Mouse (Mus musculus): ENCODE measurements around the gene Cfap46. TPM values are rescaled to one million over a fixed set of nuclear protein-coding genes. Genes with fewer than 3 reads are reported as not detected.

The Cfap46 gene
- polyA plus RNA-seq, 1 experiment from 2014 or later: not detected

DNA sequence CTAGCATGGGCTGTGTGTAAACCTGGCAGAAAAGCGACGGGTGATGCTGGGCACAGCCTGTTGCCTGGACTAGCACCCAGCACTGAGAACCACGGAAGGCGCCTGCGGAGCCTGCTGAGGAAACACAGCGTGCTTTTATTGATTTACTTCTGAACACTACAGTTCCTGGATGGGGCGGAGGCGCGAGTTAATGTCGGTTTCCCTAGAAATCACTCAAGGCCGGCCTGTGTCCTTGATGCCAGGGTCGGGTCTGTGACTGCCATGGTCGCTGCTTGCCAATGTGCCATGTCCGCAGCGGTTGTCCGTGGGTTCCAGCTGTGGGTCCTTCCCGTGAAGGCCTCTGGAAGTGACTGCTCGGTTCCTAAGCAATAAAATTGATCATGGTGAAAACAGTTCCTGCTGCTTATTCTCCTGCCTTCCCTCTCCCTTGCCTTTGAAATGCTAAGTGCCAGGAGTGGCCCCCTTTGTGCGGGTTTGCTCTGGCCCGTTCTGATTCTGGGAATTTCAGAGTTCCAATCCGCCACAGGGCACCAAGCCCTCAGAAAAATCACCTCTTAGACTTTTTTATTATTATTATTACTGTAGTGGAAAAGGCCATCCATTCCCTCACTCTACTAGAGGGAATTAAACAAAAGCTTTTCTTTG lies 104.2 kb downstream of the Cfap46 start:
- Histone ChIP-seq H3K36me3 (ENCODE audit: control insufficient read depth, insufficient read depth, low read length) (peaks cover 55% of the 10 kb centered on the region), H3K4me3 (ENCODE audit: control insufficient read depth in 1 of 2, insufficient read depth in 1 of 2, low read depth in 1 of 2, low read length in 2 of 2) (no peak overlapping the region), H3K4me2 (ENCODE audit: low read length) (no peak overlapping the region), H3K9me3 (ENCODE audit: control insufficient read depth, low read length) (no peaks in the 10 kb centered on the region), H3K27ac (replicated peaks in 1 of 2; ENCODE audit: control insufficient read depth in 1 of 2, insufficient read depth in 1 of 2, low read depth in 2 of 2, low read length in 2 of 2) (no peak overlapping the region), H3K4me1 (ENCODE audit: control insufficient read depth in 2 of 2, insufficient read depth in 2 of 2, low read length in 2 of 2) (peaks cover 6 to 30% of the 10 kb centered on the region in 2 experiments; a peak in 3 of 4 replicates), H3K9ac (ENCODE audit: low read length) (no peak overlapping the region), H3K27me3 (ENCODE audit: control insufficient read depth, insufficient read depth, low read length) (peaks cover 70% of the 10 kb centered on the region)
- ATAC-seq (ENCODE audit: insufficient number of reproducible peaks, insufficient read depth, low FRiP score, low read depth): no peak
- 86% methylated on average over 21 of the region's 21 CpGs for WGBS

DNA sequence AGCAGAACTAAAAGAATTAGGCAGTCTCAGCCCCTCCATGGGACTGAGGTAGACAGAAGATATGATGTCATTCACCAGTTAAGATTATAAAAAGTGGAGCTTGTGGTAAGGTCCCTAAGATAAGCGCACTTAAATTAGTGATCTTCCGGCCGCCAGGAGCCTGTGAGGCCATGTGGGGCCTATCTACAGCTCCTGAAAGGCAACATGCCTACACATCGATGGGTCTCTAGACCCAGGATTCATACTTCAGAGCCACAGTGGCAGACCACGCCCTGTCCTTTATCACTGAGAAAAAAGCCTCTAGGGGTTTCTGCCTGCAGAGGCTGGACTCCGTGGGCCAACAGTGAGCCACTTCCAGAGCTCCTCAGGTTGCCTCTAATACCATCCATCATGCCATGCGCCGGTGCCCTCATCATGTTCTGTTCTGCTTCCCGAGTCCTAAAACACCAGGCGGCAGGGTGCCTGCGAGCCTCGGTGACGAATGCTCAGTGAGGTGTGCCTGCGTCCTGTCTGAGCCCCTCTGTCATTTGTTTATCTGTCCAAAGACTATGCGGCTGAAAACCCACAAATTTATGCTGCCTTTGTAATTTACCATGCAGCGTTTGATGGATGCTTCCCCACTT lies 107.4 kb downstream of the Cfap46 start:
- no peak overlapping the region for H3K27ac ChIP-seq (replicated peaks in 1 of 2; ENCODE audit: control insufficient read depth in 1 of 2, insufficient read depth in 1 of 2, low read depth in 2 of 2, low read length in 2 of 2)
- H3K9ac ChIP-seq (ENCODE audit: low read length): no peak overlapping the region
- H3K36me3 ChIP-seq (ENCODE audit: control insufficient read depth, insufficient read depth, low read length): peaks cover 82% of the 10 kb centered on the region
- H3K9me3 ChIP-seq (ENCODE audit: control insufficient read depth, low read length): no peaks in the 10 kb centered on the region
- no peak overlapping the region for H3K4me2 ChIP-seq (ENCODE audit: low read length)
- peaks cover 38% of the 10 kb centered on the region for H3K27me3 ChIP-seq (ENCODE audit: control insufficient read depth, insufficient read depth, low read length)
- peaks cover 0 to 6% of the 10 kb centered on the region in 2 experiments; a peak in 2 of 4 replicates for H3K4me1 ChIP-seq (ENCODE audit: control insufficient read depth in 2 of 2, insufficient read depth in 2 of 2, low read length in 2 of 2)
- ATAC-seq (ENCODE audit: insufficient number of reproducible peaks, insufficient read depth, low FRiP score, low read depth): no peak
- no peak overlapping the region for H3K4me3 ChIP-seq (ENCODE audit: control insufficient read depth in 1 of 2, insufficient read depth in 1 of 2, low read depth in 1 of 2, low read length in 2 of 2)
- WGBS: 76% methylated on average over 16 of the region's 16 CpGs

DNA sequence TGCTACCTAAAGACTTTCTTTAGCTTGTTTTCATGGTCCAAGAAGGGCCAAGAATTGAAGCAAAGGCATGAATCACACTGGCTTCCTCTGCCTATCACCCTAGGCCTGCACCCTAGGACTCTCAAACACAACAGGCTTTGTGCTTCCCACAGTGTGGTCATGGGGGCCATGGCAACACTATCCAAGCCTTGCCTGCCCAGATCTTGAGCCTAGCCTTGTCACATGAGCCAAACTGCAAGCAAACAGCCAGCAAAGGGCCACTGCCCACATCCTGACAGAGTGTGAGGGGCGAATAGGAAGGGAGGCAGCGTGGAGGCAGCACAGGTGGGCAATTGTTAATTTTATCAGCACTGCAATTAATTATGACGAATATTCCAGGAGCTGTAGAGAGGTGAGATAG lies 111.0 kb downstream of the Cfap46 start:
- Histone ChIP-seq H3K9me3 (ENCODE audit: control insufficient read depth, low read length) (no peaks in the 10 kb centered on the region), H3K27me3 (ENCODE audit: control insufficient read depth, insufficient read depth, low read length) (peaks cover 3% of the 10 kb centered on the region; the same call in 1 of the 2 replicates), H3K27ac (replicated peaks in 1 of 2; ENCODE audit: control insufficient read depth in 1 of 2, insufficient read depth in 1 of 2, low read depth in 2 of 2, low read length in 2 of 2) (no peak overlapping the region), H3K4me3 (ENCODE audit: control insufficient read depth in 1 of 2, insufficient read depth in 1 of 2, low read depth in 1 of 2, low read length in 2 of 2) (no peak overlapping the region), H3K4me1 (ENCODE audit: control insufficient read depth in 2 of 2, insufficient read depth in 2 of 2, low read length in 2 of 2) (no peaks in the 10 kb centered on the region; a peak in 1 of 4 replicates), H3K36me3 (ENCODE audit: control insufficient read depth, insufficient read depth, low read length) (peaks cover 87% of the 10 kb centered on the region), H3K9ac (ENCODE audit: low read length) (no peak overlapping the region), H3K4me2 (ENCODE audit: low read length) (no peak overlapping the region)
- ATAC-seq (ENCODE audit: insufficient number of reproducible peaks, insufficient read depth, low FRiP score, low read depth): no peak
- 73% methylated on average over 3 of the region's 3 CpGs for WGBS

DNA sequence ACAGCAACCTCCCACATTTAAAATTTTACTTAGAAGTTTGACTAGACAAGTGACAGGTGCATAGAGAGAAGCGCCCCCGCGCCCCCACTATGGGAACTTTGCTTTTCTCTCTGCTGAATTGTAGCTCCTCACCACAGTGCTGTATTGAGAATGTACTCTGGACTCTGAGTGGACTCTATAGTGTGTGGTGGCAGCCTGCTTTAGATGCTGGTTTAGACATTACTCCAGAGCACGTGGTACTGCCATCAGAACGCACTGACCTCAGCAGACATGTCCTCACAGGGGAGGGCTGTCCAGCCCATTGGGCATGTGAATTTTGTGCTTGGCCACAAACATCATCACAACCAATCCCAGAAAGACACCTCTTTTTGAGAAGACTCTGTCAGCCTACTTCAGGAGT lies 112.8 kb downstream of the Cfap46 start:
- WGBS: 95% methylated on average over 5 of the region's 5 CpGs
- no peak overlapping the region for H3K9ac ChIP-seq (ENCODE audit: low read length)
- H3K4me2 ChIP-seq (ENCODE audit: low read length): no peak overlapping the region
- H3K4me3 ChIP-seq (ENCODE audit: control insufficient read depth in 1 of 2, insufficient read depth in 1 of 2, low read depth in 1 of 2, low read length in 2 of 2): no peak overlapping the region
- H3K9me3 ChIP-seq (ENCODE audit: control insufficient read depth, low read length): no peaks in the 10 kb centered on the region
- H3K27me3 ChIP-seq (ENCODE audit: control insufficient read depth, insufficient read depth, low read length): no peaks in the 10 kb centered on the region
- no peaks in the 10 kb centered on the region; a peak in 1 of 4 replicates for H3K4me1 ChIP-seq (ENCODE audit: control insufficient read depth in 2 of 2, insufficient read depth in 2 of 2, low read length in 2 of 2)
- no peak for ATAC-seq (ENCODE audit: insufficient number of reproducible peaks, insufficient read depth, low FRiP score, low read depth)
- H3K27ac ChIP-seq (replicated peaks in 1 of 2; ENCODE audit: control insufficient read depth in 1 of 2, insufficient read depth in 1 of 2, low read depth in 2 of 2, low read length in 2 of 2): no peak overlapping the region
- peaks cover 88% of the 10 kb centered on the region for H3K36me3 ChIP-seq (ENCODE audit: control insufficient read depth, insufficient read depth, low read length)

DNA sequence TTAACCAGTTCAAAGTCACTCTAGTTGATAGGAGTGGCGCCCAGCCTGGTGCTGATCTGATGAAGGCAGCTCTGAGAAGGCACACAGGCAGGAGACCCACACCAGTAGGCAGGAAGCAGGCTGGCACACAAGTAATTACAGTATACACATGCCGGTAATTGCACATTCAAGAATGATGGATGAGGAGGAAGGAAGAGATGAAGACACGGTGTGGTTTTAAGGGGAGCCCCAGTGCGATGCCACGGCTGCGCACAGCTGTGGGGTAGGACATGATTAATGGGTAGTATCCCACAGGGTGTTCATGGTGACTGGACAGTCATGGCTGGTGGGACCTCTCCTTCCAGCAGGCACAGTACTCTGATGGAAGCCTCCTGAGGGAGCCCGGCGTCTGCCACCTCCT lies 117.1 kb downstream of the Cfap46 start:
- Histone ChIP-seq H3K36me3 (ENCODE audit: control insufficient read depth, insufficient read depth, low read length) (peaks cover 77% of the 10 kb centered on the region), H3K4me3 (ENCODE audit: control insufficient read depth in 1 of 2, insufficient read depth in 1 of 2, low read depth in 1 of 2, low read length in 2 of 2) (no peak overlapping the region), H3K27ac (replicated peaks in 1 of 2; ENCODE audit: control insufficient read depth in 1 of 2, insufficient read depth in 1 of 2, low read depth in 2 of 2, low read length in 2 of 2) (no peak overlapping the region), H3K4me1 (ENCODE audit: control insufficient read depth in 2 of 2, insufficient read depth in 2 of 2, low read length in 2 of 2) (peaks cover 10 to 17% of the 10 kb centered on the region in 2 experiments; a peak in 3 of 4 replicates), H3K9me3 (ENCODE audit: control insufficient read depth, low read length) (no peaks in the 10 kb centered on the region), H3K27me3 (ENCODE audit: control insufficient read depth, insufficient read depth, low read length) (no peaks in the 10 kb centered on the region), H3K9ac (ENCODE audit: low read length) (no peak overlapping the region), H3K4me2 (ENCODE audit: low read length) (no peak overlapping the region)
- no peak for ATAC-seq (ENCODE audit: insufficient number of reproducible peaks, insufficient read depth, low FRiP score, low read depth)
- WGBS: 81% methylated on average over 8 of the region's 8 CpGs

DNA sequence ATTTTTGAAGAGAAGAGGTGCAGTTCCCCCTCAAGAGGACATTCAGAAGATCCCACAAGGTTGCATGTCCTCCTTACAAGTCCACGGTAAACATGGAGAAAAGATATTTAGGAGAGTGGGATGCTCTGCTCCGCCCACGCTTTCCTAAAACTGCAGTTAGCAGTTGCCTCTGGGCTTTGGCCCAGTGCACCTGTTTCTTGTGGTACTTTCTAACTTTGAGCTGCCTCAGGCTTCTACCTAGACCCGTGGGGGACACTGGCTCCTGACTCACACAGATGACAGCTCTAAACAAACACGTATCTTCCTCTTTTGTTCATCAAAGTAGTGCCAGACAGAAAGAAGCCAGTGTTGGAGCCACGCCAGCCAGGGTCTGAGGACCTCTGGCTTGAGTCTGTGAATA lies 117.6 kb downstream of the Cfap46 start:
- H3K4me2 ChIP-seq (ENCODE audit: low read length): no peak overlapping the region
- H3K9me3 ChIP-seq (ENCODE audit: control insufficient read depth, low read length): no peaks in the 10 kb centered on the region
- H3K4me1 ChIP-seq (ENCODE audit: control insufficient read depth in 2 of 2, insufficient read depth in 2 of 2, low read length in 2 of 2): peaks cover 10 to 17% of the 10 kb centered on the region in 2 experiments; a peak in 3 of 4 replicates
- ATAC-seq (ENCODE audit: insufficient number of reproducible peaks, insufficient read depth, low FRiP score, low read depth): no peak
- H3K27me3 ChIP-seq (ENCODE audit: control insufficient read depth, insufficient read depth, low read length): no peaks in the 10 kb centered on the region
- H3K9ac ChIP-seq (ENCODE audit: low read length): no peak overlapping the region
- 76% methylated on average over 6 of the region's 6 CpGs for WGBS
- H3K4me3 ChIP-seq (ENCODE audit: control insufficient read depth in 1 of 2, insufficient read depth in 1 of 2, low read depth in 1 of 2, low read length in 2 of 2): no peak overlapping the region
- H3K27ac ChIP-seq (replicated peaks in 1 of 2; ENCODE audit: control insufficient read depth in 1 of 2, insufficient read depth in 1 of 2, low read depth in 2 of 2, low read length in 2 of 2): no peak overlapping the region
- peaks cover 72% of the 10 kb centered on the region for H3K36me3 ChIP-seq (ENCODE audit: control insufficient read depth, insufficient read depth, low read length)

DNA sequence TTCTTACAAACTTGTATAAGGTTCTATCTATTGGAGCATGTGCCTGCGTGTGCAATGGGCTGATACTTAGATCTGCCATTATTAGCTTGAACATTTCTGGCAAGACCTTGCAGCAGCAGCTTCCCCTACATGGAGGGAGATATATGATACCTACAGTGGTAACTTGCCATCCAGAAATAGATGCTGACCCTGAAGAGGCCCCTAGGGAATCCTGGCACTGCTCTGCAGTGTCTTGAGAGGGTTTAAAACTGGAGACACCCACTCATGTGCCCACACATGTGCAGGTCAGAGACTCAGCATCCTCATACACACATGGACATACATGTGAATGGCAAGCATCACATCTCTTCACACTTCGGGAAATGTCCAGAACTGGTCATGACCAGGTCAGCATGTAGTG lies 119.5 kb downstream of the Cfap46 start:
- 70% methylated on average over 2 of the region's 2 CpGs for WGBS
- peaks cover 10 to 17% of the 10 kb centered on the region in 2 experiments; a peak in 3 of 4 replicates for H3K4me1 ChIP-seq (ENCODE audit: control insufficient read depth in 2 of 2, insufficient read depth in 2 of 2, low read length in 2 of 2)
- H3K4me3 ChIP-seq (ENCODE audit: control insufficient read depth in 1 of 2, insufficient read depth in 1 of 2, low read depth in 1 of 2, low read length in 2 of 2): no peak overlapping the region
- no peak overlapping the region for H3K27ac ChIP-seq (replicated peaks in 1 of 2; ENCODE audit: control insufficient read depth in 1 of 2, insufficient read depth in 1 of 2, low read depth in 2 of 2, low read length in 2 of 2)
- no peaks in the 10 kb centered on the region for H3K9me3 ChIP-seq (ENCODE audit: control insufficient read depth, low read length)
- H3K27me3 ChIP-seq (ENCODE audit: control insufficient read depth, insufficient read depth, low read length): no peaks in the 10 kb centered on the region
- peaks cover 77% of the 10 kb centered on the region for H3K36me3 ChIP-seq (ENCODE audit: control insufficient read depth, insufficient read depth, low read length)
- no peak overlapping the region for H3K9ac ChIP-seq (ENCODE audit: low read length)
- no peak overlapping the region for H3K4me2 ChIP-seq (ENCODE audit: low read length)
- no peak for ATAC-seq (ENCODE audit: insufficient number of reproducible peaks, insufficient read depth, low FRiP score, low read depth)
